Mouse (Mus musculus) MEL (cell line): ENCODE results near the gene Rnf114. TPM values are rescaled to one million over a fixed set of nuclear protein-coding genes. Genes with fewer than 3 reads are reported as not detected.

Experiments used
- DNase-seq: peaks from one replicate; pipeline ENCODE4 v3.0.0; 2011; ENCODE audit warnings: low read depth, low spot score
- H3K27ac ChIP-seq: 2 replicates; pipeline ENCODE4 v1.5.1; 2012; ENCODE audit warnings: low read depth, mild to moderate bottlenecking, control low read depth, low read length, moderate library complexity; ENCODE audit not compliant: control insufficient read depth
- H3K27me3 ChIP-seq, 2 experiments: fragments of 150-350 bp in 1 of 2; sonication (generic) in 1 of 2; 2 replicates each; pipeline ENCODE4 v1.6.1; 2012; ENCODE audit warnings: low read length in 2 of 2, mild to moderate bottlenecking in 2 of 2, improper control_type of control experiment in 1 of 2, moderate library complexity in 1 of 2; ENCODE audit not compliant: insufficient read depth in 2 of 2, control insufficient read depth in 1 of 2
- H3K36me3 ChIP-seq, 2 experiments: 2 replicates each; pipeline ENCODE4 v1.6.1; 2012 to 2014; ENCODE audit warnings: low read length in 2 of 2, improper control_type of control experiment in 1 of 2, inconsistent platforms in 1 of 2, mild to moderate bottlenecking in 1 of 2; ENCODE audit not compliant: insufficient read depth in 2 of 2, control insufficient read depth in 1 of 2
- H3K4me1 ChIP-seq, 2 experiments: fragments of 150-350 bp in 1 of 2; sonication (generic) in 1 of 2; 2 replicates each; pipeline ENCODE4 v1.6.1; 2012; ENCODE audit warnings: low read length in 2 of 2, improper control_type of control experiment in 1 of 2, mild to moderate bottlenecking in 1 of 2; ENCODE audit not compliant: insufficient read depth in 2 of 2, control insufficient read depth in 1 of 2
- H3K4me3 ChIP-seq, 2 experiments: fragments of 150-350 bp in 1 of 2; sonication (generic) in 1 of 2; 2 replicates each; pipeline ENCODE4 v1.5.1; 2012; ENCODE audit warnings: low read depth in 2 of 2, low read length in 2 of 2, mild to moderate bottlenecking in 2 of 2, moderate library complexity in 2 of 2, control low read depth in 1 of 2, improper control_type of control experiment in 1 of 2; ENCODE audit not compliant: control insufficient read depth in 1 of 2, insufficient read depth in 1 of 2
- H3K79me2 ChIP-seq: 2 replicates; pipeline ENCODE4 v1.6.1; 2012; ENCODE audit warnings: mild to moderate bottlenecking, low read length, moderate library complexity; ENCODE audit not compliant: control insufficient read depth, poor library complexity, insufficient read depth
- H3K9ac ChIP-seq: 2 replicates; pipeline ENCODE4 v1.6.1; 2012; ENCODE audit warnings: low read depth, mild to moderate bottlenecking, control low read depth, low read length, moderate library complexity; ENCODE audit not compliant: control insufficient read depth, poor library complexity, severe bottlenecking
- H3K9me3 ChIP-seq: fragments of 150-350 bp; sonication (generic); replicated peaks from 2 replicates; pipeline ENCODE4 v1.6.1; 2012; ENCODE audit warnings: mild to moderate bottlenecking, low read length, improper control_type of control experiment, moderate library complexity; ENCODE audit not compliant: insufficient read depth
- CHD1 ChIP-seq: IDR thresholded peaks from 2 replicates; pipeline ENCODE4 v1.6.1; 2012; ENCODE audit warnings: low read depth, mild to moderate bottlenecking, inconsistent platforms, low read length, improper control_type of control experiment
- CHD2 ChIP-seq: IDR thresholded peaks from 2 replicates; pipeline ENCODE4 v1.6.1; 2011; ENCODE audit warnings: low read length, improper control_type of control experiment
- CTCF ChIP-seq, 3 experiments: IDR thresholded peaks in 2 of 3; conservative IDR thresholded peaks in 1 of 3; 2 replicates each; pipeline ENCODE4 v1.5.1; 2011 to 2012; ENCODE audit warnings: low read length in 3 of 3, low read depth in 2 of 3, mild to moderate bottlenecking in 2 of 3, improper control_type of control experiment in 1 of 3, inconsistent platforms in 1 of 3, mixed read lengths in 1 of 3, moderate library complexity in 1 of 3; ENCODE audit not compliant: control insufficient read depth in 1 of 3, insufficient read depth in 1 of 3, poor library complexity in 1 of 3, severe bottlenecking in 1 of 3
- E2F4 ChIP-seq: IDR thresholded peaks from 2 replicates; pipeline ENCODE4 v1.6.1; 2011; ENCODE audit warnings: low read depth, low read length, improper control_type of control experiment, borderline replicate concordance
- ELF1 ChIP-seq: IDR thresholded peaks from 2 replicates; pipeline ENCODE4 v1.6.1; 2014; ENCODE audit warnings: low read depth, mild to moderate bottlenecking, inconsistent platforms, low read length, improper control_type of control experiment, moderate library complexity
- EP300 ChIP-seq, 2 experiments: IDR thresholded peaks; 2 replicates each; pipeline ENCODE4 v1.6.1; 2011; ENCODE audit warnings: improper control_type of control experiment in 2 of 2, low read length in 2 of 2, low read depth in 1 of 2, mild to moderate bottlenecking in 1 of 2
- ETS1 ChIP-seq: IDR thresholded peaks from 2 replicates; pipeline ENCODE4 v1.6.1; 2012; ENCODE audit warnings: low read depth, mild to moderate bottlenecking, inconsistent platforms, low read length, improper control_type of control experiment, moderate library complexity
- GABPA ChIP-seq: IDR thresholded peaks from 2 replicates; pipeline ENCODE4 v1.6.1; 2012; ENCODE audit warnings: low read depth, mild to moderate bottlenecking, inconsistent platforms, low read length, improper control_type of control experiment, moderate library complexity
- KAT2A ChIP-seq: conservative IDR thresholded peaks from 2 replicates; pipeline ENCODE4 v1.6.1; 2012; ENCODE audit warnings: low read depth, low read length, improper control_type of control experiment, inconsistent platforms
- MEF2A ChIP-seq: IDR thresholded peaks from 2 replicates; pipeline ENCODE4 v1.6.1; 2014; ENCODE audit warnings: low read depth, mild to moderate bottlenecking, inconsistent platforms, low read length, improper control_type of control experiment; ENCODE audit not compliant: poor library complexity, insufficient replicate concordance, severe bottlenecking; ENCODE audit errors: extremely low read depth
- MXI1 ChIP-seq: IDR thresholded peaks from 2 replicates; pipeline ENCODE4 v1.6.1; 2011; ENCODE audit warnings: mild to moderate bottlenecking, low read depth, low read length, improper control_type of control experiment
- MYB ChIP-seq: IDR thresholded peaks from 2 replicates; pipeline ENCODE4 v1.6.1; 2011; ENCODE audit warnings: mild to moderate bottlenecking, low read depth, low read length, improper control_type of control experiment
- MYC ChIP-seq: IDR thresholded peaks from 2 replicates; pipeline ENCODE4 v1.6.1; 2011; ENCODE audit warnings: low read depth, mild to moderate bottlenecking, low read length, improper control_type of control experiment, moderate library complexity
- NRF1 ChIP-seq: IDR thresholded peaks from 2 replicates; pipeline ENCODE4 v1.6.1; 2014; ENCODE audit warnings: low read depth, mild to moderate bottlenecking, inconsistent platforms, low read length, improper control_type of control experiment, moderate library complexity; ENCODE audit not compliant: poor library complexity, insufficient read depth, severe bottlenecking
- POLR2AphosphoS5 ChIP-seq: IDR thresholded peaks from 2 replicates; pipeline ENCODE4 v1.6.1; 2012; ENCODE audit warnings: low read depth, borderline replicate concordance, mild to moderate bottlenecking, inconsistent platforms, low read length, moderate library complexity, mixed read lengths
- RCOR1 ChIP-seq: IDR thresholded peaks from 2 replicates; pipeline ENCODE4 v1.6.1; 2012; ENCODE audit warnings: low read depth, mild to moderate bottlenecking, inconsistent platforms, low read length, improper control_type of control experiment
- SIN3A ChIP-seq: IDR thresholded peaks from 2 replicates; pipeline ENCODE4 v1.6.1; 2012; ENCODE audit warnings: low read length, improper control_type of control experiment, inconsistent platforms
- USF2 ChIP-seq, 2 experiments: IDR thresholded peaks; 2 replicates each; pipeline ENCODE4 v1.6.1; 2011 to 2012; ENCODE audit warnings: improper control_type of control experiment in 2 of 2, low read length in 2 of 2, borderline replicate concordance in 1 of 2, inconsistent platforms in 1 of 2, low read depth in 1 of 2, mild to moderate bottlenecking in 1 of 2; ENCODE audit not compliant: insufficient read depth in 1 of 2
- ZKSCAN1 ChIP-seq: IDR thresholded peaks from 2 replicates; pipeline ENCODE4 v1.6.1; 2012; ENCODE audit warnings: low read depth, mild to moderate bottlenecking, inconsistent platforms, low read length, improper control_type of control experiment, moderate library complexity
- ZMIZ1 ChIP-seq: IDR thresholded peaks from 2 replicates; pipeline ENCODE4 v1.6.1; 2012; ENCODE audit warnings: low read depth, mild to moderate bottlenecking, inconsistent platforms, low read length, improper control_type of control experiment, moderate library complexity
- polyA plus RNA-seq, 2 experiments: library from polyadenylated mRNA; stranded (reverse) in 1 of 2; unstranded in 1 of 2; fragments of >175 nt in 1 of 2; fragments of >200 nt in 1 of 2; gene quantifications; 2 replicates each; pipeline versions ENCODE4 v1.2.1 to v1.2.4; 2012; ENCODE audit warnings: low replicate concordance in 2 of 2, low read depth in 1 of 2; ENCODE audit not compliant: insufficient read length in 2 of 2, insufficient read depth in 1 of 2, missing spikeins in 1 of 2
- total RNA-seq: library from RNA; depleted of rRNA; stranded (reverse); fragments of 300-350 nt; gene quantifications from 2 replicates; pipeline ENCODE4 v1.2.3, GENCODE M21; 2012

Gene Rnf114
- total and polyA plus RNA-seq, 3 experiments: 44.0 to 49.2 TPM; not detected in 1

- H3K36me3 ChIP-seq: peaks cover 0 to 1% of the 10 kb centered on the region in 2 experiments; a peak in 1 of 4 replicates
Measured at GRCm38 (mm10) chr2:167475596-167475995, 16.8 kb upstream of the Rnf114 start.

GRCm38 (mm10) chr2:167476200-167476688, 16.2 kb upstream of the Rnf114 start:
- H3K36me3 ChIP-seq: peaks cover 0 to 1% of the 10 kb centered on the region in 2 experiments; a peak in 1 of 4 replicates
- TF ChIP-seq ZMIZ1 (no peak), EP300 (IDR thresholded peaks at IDR 0.05; ENCODE audit: low read depth in 1 of 2, low read length in 2 of 2) (no peak), CTCF (IDR thresholded peaks at IDR 0.05 in 2 of 3, conservative IDR thresholded peaks at IDR 0.05 in 1 of 3; ENCODE audit: control insufficient read depth in 1 of 3, insufficient read depth in 1 of 3, low read depth in 2 of 3, low read length in 3 of 3, poor library complexity in 1 of 3, severe bottlenecking in 1 of 3) (no peak)
- DNase-seq: peak; percentile 32

More at GRCm38 (mm10) chr2:167475596-167475995, 16.8 kb upstream of the Rnf114 start:
- Histone ChIP-seq H3K79me2 (no peaks in the 10 kb centered on the region), H3K4me1 (no peaks in the 10 kb centered on the region), H3K4me3 (no peak overlapping the region), H3K9me3 (no peaks in the 10 kb centered on the region), H3K27me3 (no peaks in the 10 kb centered on the region), H3K27ac (no peak overlapping the region), H3K9ac (no peak overlapping the region)
- DNase-seq: no peak
- no peak for TF ChIP-seq MYC
- no peak for TF ChIP-seq NRF1
- TF ChIP-seq E2F4: no peak
- no peak for TF ChIP-seq USF2 (IDR thresholded peaks at IDR 0.05; ENCODE audit: borderline replicate concordance in 1 of 2, insufficient read depth in 1 of 2, low read depth in 1 of 2, low read length in 2 of 2)
- no peak for TF ChIP-seq ZKSCAN1
- TF ChIP-seq MEF2A: no peak
- TF ChIP-seq KAT2A: no peak
- no peak for TF ChIP-seq RCOR1
- TF ChIP-seq MYB: no peak
- no peak for TF ChIP-seq ETS1
- TF ChIP-seq CHD1: no peak
- TF ChIP-seq MXI1: no peak
- no peak for TF ChIP-seq ELF1
- TF ChIP-seq POLR2AphosphoS5: no peak
- TF ChIP-seq SIN3A: no peak
- no peak for TF ChIP-seq CHD2
- TF ChIP-seq GABPA: no peak

More at GRCm38 (mm10) chr2:167476200-167476688, 16.2 kb upstream of the Rnf114 start:
- Histone ChIP-seq H3K4me1 (no peaks in the 10 kb centered on the region), H3K9ac (no peak overlapping the region), H3K27me3 (no peaks in the 10 kb centered on the region), H3K4me3 (no peak overlapping the region), H3K79me2 (no peaks in the 10 kb centered on the region), H3K27ac (no peak overlapping the region), H3K9me3 (no peaks in the 10 kb centered on the region)
